Mouse (Mus musculus) cerebellum, adult 2 months (tissue): ENCODE measurements around the gene Ccdc63.

Source experiments
- CTCF ChIP-seq: fragments of 200-500 bp; IDR thresholded peaks from 2 replicates; pipeline ENCODE4 v1.5.1; 2011; ENCODE audit warnings: low read depth, mild to moderate bottlenecking, control low read depth, low read length, moderate library complexity, borderline replicate concordance; ENCODE audit not compliant: insufficient read depth
- POLR2A ChIP-seq: fragments of 200-500 bp; IDR thresholded peaks from 2 replicates; pipeline ENCODE4 v1.6.1; 2011; ENCODE audit warnings: low read length, control low read depth, borderline replicate concordance; ENCODE audit not compliant: insufficient read depth

- TF ChIP-seq POLR2A (no peak), CTCF (no peak)
These were observed 6.0 kb downstream of the Ccdc63 start for GRCm38 (mm10) chr5:122134395-122135289.
